Mouse (Mus musculus) forebrain, embryonic 13.5 days (tissue): Measurements from ENCODE around the gene Pithd1. TPM values are rescaled to one million over a fixed set of nuclear protein-coding genes. Genes with fewer than 3 reads are reported as not detected.
"Not testable (repeated sequence)": the region's sequence is repeated elsewhere in the genome, so short reads cannot be mapped to it uniquely, and the experiment has no call there.

ENCODE experiments used
- ATAC-seq: fragments of 200-750 bp; cut with Nextera tagmentation; 2 replicates; pipeline ENCODE4 v1.8.0; 2017
- H3K27ac ChIP-seq: fragments of 300-500 bp; sonication (generic); 2 replicates; pipeline ENCODE4 v1.5.1; 2015; ENCODE audit warnings: inconsistent platforms, mild to moderate bottlenecking, moderate library complexity
- H3K27me3 ChIP-seq: fragments of 300-500 bp; sonication (generic); 2 replicates; pipeline ENCODE4 v1.6.1; 2015; ENCODE audit warnings: mild to moderate bottlenecking, inconsistent platforms
- H3K36me3 ChIP-seq: fragments of 300-500 bp; sonication (generic); 2 replicates; pipeline ENCODE4 v1.6.1; 2015; ENCODE audit warnings: mild to moderate bottlenecking, inconsistent platforms; ENCODE audit not compliant: poor library complexity, severe bottlenecking
- H3K4me1 ChIP-seq: fragments of 300-500 bp; sonication (generic); 2 replicates; pipeline ENCODE4 v1.6.1; 2015; ENCODE audit warnings: inconsistent platforms
- H3K4me2 ChIP-seq: fragments of 300-500 bp; sonication (generic); 2 replicates; pipeline ENCODE4 v1.6.1; 2015; ENCODE audit warnings: inconsistent platforms, mild to moderate bottlenecking, moderate library complexity
- H3K4me3 ChIP-seq: fragments of 300-500 bp; sonication (generic); 2 replicates; pipeline ENCODE4 v1.5.1; 2015; ENCODE audit warnings: mild to moderate bottlenecking, inconsistent platforms
- H3K9ac ChIP-seq: fragments of 300-500 bp; sonication (generic); 2 replicates; pipeline ENCODE4 v1.6.1; 2015; ENCODE audit warnings: mild to moderate bottlenecking, inconsistent platforms
- H3K9me3 ChIP-seq: fragments of 300-500 bp; sonication (generic); replicated peaks from 2 replicates; pipeline ENCODE4 v1.6.1; 2016; ENCODE audit warnings: inconsistent platforms
- WGBS: fragments of 180-500 bp; shearing (Covaris S2); methylation state at CpG from one replicate; pipeline ENCODE4 v1.1.7; 2015; 5-methylcytosine and 5-hydroxymethylcytosine counted together
- polyA plus RNA-seq: library from polyadenylated mRNA; unstranded; fragments of >200 nt; fragmentation: Nextera tagmentation; extraction: Ambion mirVana; gene quantifications from 2 replicates; pipeline ENCODE4 v1.2.1, GENCODE M21; 2015

Gene Pithd1
- polyA plus RNA-seq, 1 experiment from 2014 or later = 50.9 TPM

- Histone ChIP-seq H3K27me3 (no peaks in the 10 kb centered on the region), H3K4me1 (peaks cover 20% of the 10 kb centered on the region), H3K4me2 (peak overlapping the region; percentile 94), H3K9me3 (no peaks in the 10 kb centered on the region), H3K4me3 (peak overlapping the region; percentile 92), H3K27ac (no peak overlapping the region), H3K36me3 (peaks cover 40% of the 10 kb centered on the region), H3K9ac (peak overlapping the region; percentile 96; the same call in 1 of the 2 replicates)
- WGBS = 95% methylated on average over 7 of the region's 7 CpGs
- no peak for ATAC-seq
These were observed 1.3 kb downstream of the Pithd1 start for GRCm38 (mm10) chr4:135985769-135986168.

- Histone ChIP-seq H3K9me3 (no peaks in the 10 kb centered on the region), H3K27me3 (no peaks in the 10 kb centered on the region), H3K9ac (no peak overlapping the region), H3K27ac (no peak overlapping the region), H3K4me3 (no peak overlapping the region), H3K4me2 (no peak overlapping the region; the same call in 1 of the 2 replicates), H3K4me1 (peaks cover 20% of the 10 kb centered on the region), H3K36me3 (peaks cover 42% of the 10 kb centered on the region)
- no peak for ATAC-seq
- WGBS = 90% methylated on average over 5 of the region's 5 CpGs
These were observed 1.9 kb downstream of the Pithd1 start for GRCm38 (mm10) chr4:135985193-135985592.

- Histone ChIP-seq H3K4me1 (peaks cover 20% of the 10 kb centered on the region), H3K9ac (no peak overlapping the region), H3K4me2 (no peak overlapping the region), H3K27me3 (no peaks in the 10 kb centered on the region), H3K9me3 (no peaks in the 10 kb centered on the region), H3K27ac (no peak overlapping the region), H3K36me3 (peaks cover 42% of the 10 kb centered on the region), H3K4me3 (no peak overlapping the region)
- WGBS = 91% methylated on average over 5 of the region's 5 CpGs
- no peak for ATAC-seq
These were observed 2.5 kb downstream of the Pithd1 start for GRCm38 (mm10) chr4:135984556-135984955.

GRCm38 (mm10) chr4:135981524-135982063, 5.5 kb downstream of the Pithd1 start:
- 77% methylated on average over 7 of the region's 7 CpGs for WGBS
- H3K4me1 ChIP-seq = peaks cover 15% of the 10 kb centered on the region
- ATAC-seq = no peak
- H3K27ac ChIP-seq = 0 out of 2 replicates have a peak overlapping the region, but pooled peaks have one; percentile 11
- no peaks in the 10 kb centered on the region for H3K27me3 ChIP-seq
- H3K9me3 ChIP-seq = no peaks in the 10 kb centered on the region
- no peak overlapping the region for H3K9ac ChIP-seq
- H3K4me3 ChIP-seq = no peak overlapping the region
- no peak overlapping the region for H3K4me2 ChIP-seq
- H3K36me3 ChIP-seq = peaks cover 62% of the 10 kb centered on the region

- peaks cover 75% of the 10 kb centered on the region for H3K36me3 ChIP-seq
- H3K9me3 ChIP-seq, H3K27ac ChIP-seq, H3K4me2 ChIP-seq, H3K9ac ChIP-seq, H3K4me3 ChIP-seq, H3K27me3 ChIP-seq, H3K4me1 ChIP-seq, ATAC-seq: not testable (repeated sequence)
- 96% methylated on average over 5 of the region's 5 CpGs for WGBS
These were observed 6.8 kb downstream of the Pithd1 start for GRCm38 (mm10) chr4:135980223-135980622.

GRCm38 (mm10) chr4:135976146-135976545, 10.9 kb downstream of the Pithd1 start:
- Histone ChIP-seq H3K9ac (no peak overlapping the region), H3K9me3 (no peaks in the 10 kb centered on the region), H3K27me3 (no peaks in the 10 kb centered on the region), H3K4me2 (no peak overlapping the region), H3K4me1 (peaks cover 9% of the 10 kb centered on the region), H3K27ac (no peak overlapping the region), H3K4me3 (no peak overlapping the region), H3K36me3 (peaks cover 50% of the 10 kb centered on the region)
- 95% methylated on average over 12 of the region's 12 CpGs for WGBS
- ATAC-seq = no peak

GRCm38 (mm10) chr4:135972911-135973811, 13.9 kb downstream of the Pithd1 start:
- H3K9me3 ChIP-seq = no peaks in the 10 kb centered on the region
- H3K27me3 ChIP-seq = no peaks in the 10 kb centered on the region
- no peak overlapping the region; the same call in 1 of the 2 replicates for H3K27ac ChIP-seq
- no peak for ATAC-seq
- H3K4me2 ChIP-seq = peak overlapping the region; percentile 99
- H3K4me3 ChIP-seq = peak overlapping the region; percentile 100
- H3K9ac ChIP-seq = peak overlapping the region; percentile 96; the same call in 1 of the 2 replicates
- 76% methylated on average over 13 of the region's 13 CpGs for WGBS
- H3K36me3 ChIP-seq = peaks cover 61% of the 10 kb centered on the region
- peaks cover 15% of the 10 kb centered on the region for H3K4me1 ChIP-seq

- Histone ChIP-seq H3K9ac (peak within 1 kb of the TSS; percentile 96), H3K36me3 (peaks cover 67% of the 10 kb centered on the region), H3K4me2 (peak within 1 kb of the TSS; percentile 99), H3K4me1 (peaks cover 15% of the 10 kb centered on the region), H3K27ac (peak within 1 kb of the TSS; percentile 44), H3K4me3 (peak within 1 kb of the TSS; percentile 100), H3K27me3 (no peaks in the 10 kb centered on the region), H3K9me3 (no peaks in the 10 kb centered on the region)
- under 1% methylated on average over 19 of the region's 19 CpGs for WGBS
- ATAC-seq = peak; percentile 90
These were observed 14.5 kb downstream of the Pithd1 start, which contains the start of gene Lypla2 for GRCm38 (mm10) chr4:135972556-135972906. TSS of gene Lypla2 (minus strand) at chr4:135972626.

GRCm38 (mm10) chr4:135971805-135972555, 15.1 kb downstream of the Pithd1 start:
- Histone ChIP-seq H3K9me3 (no peaks in the 10 kb centered on the region), H3K27ac (peak overlapping the region; percentile 44), H3K4me2 (peak overlapping the region; percentile 99), H3K27me3 (no peaks in the 10 kb centered on the region), H3K9ac (peak overlapping the region; percentile 96), H3K4me3 (peak overlapping the region; percentile 100), H3K36me3 (peaks cover 69% of the 10 kb centered on the region), H3K4me1 (peaks cover 15% of the 10 kb centered on the region)
- peak; percentile 22 for ATAC-seq
- 1% methylated on average over 35 of the region's 35 CpGs for WGBS

- H3K9me3 ChIP-seq = no peaks in the 10 kb centered on the region
- peak overlapping the region; percentile 99 for H3K4me2 ChIP-seq
- H3K27ac ChIP-seq = no peak overlapping the region
- peak overlapping the region; percentile 100 for H3K4me3 ChIP-seq
- no peaks in the 10 kb centered on the region for H3K27me3 ChIP-seq
- H3K9ac ChIP-seq = no peak overlapping the region
- no peak for ATAC-seq
- H3K4me1 ChIP-seq = peaks cover 15% of the 10 kb centered on the region
- WGBS = 90% methylated on average over 11 of the region's 11 CpGs
- H3K36me3 ChIP-seq = peaks cover 69% of the 10 kb centered on the region
These were observed 16.5 kb downstream of the Pithd1 start for GRCm38 (mm10) chr4:135970585-135970984.

- Histone ChIP-seq H3K4me3 (no peak overlapping the region), H3K9ac (no peak overlapping the region), H3K9me3 (no peaks in the 10 kb centered on the region), H3K27ac (no peak overlapping the region), H3K4me1 (peaks cover 26% of the 10 kb centered on the region), H3K36me3 (peaks cover 60% of the 10 kb centered on the region), H3K27me3 (no peaks in the 10 kb centered on the region), H3K4me2 (no peak overlapping the region)
- WGBS = 84% methylated on average over 12 of the region's 13 CpGs
- no peak for ATAC-seq
These were observed 17.9 kb downstream of the Pithd1 start for GRCm38 (mm10) chr4:135969070-135969750.
